Mouse (Mus musculus): Measurements from ENCODE around the gene Actr3. TPM values are rescaled to one million over a fixed set of nuclear protein-coding genes. Genes with fewer than 3 reads are reported as not detected.

Gene Actr3
- total RNA-seq, 1 experiment from 2014 or later: 1,373 TPM

DNA sequence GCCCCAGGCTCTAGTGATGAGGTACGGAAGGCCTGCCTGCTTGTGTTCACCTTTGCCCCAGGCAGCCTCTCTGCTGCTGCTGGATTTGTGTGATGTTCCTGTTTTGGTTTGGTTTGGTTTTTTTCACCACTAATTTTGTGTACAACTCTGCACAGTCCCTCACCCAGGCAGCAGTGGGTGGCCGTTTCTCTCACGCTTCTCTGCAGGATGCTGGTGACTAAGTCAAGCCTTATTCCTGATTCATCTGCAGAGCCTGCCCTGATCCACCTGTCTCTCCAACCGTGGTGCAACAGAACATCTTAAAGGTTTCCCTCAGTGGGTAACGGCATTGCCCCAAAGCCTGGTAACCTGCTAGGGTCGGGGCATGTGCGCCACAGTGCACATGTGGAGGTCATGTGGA, 49.3 kb downstream of the Actr3 start:
- ATAC-seq (ENCODE audit: extremely low read depth, insufficient number of reproducible peaks, low FRiP score, poor library complexity, severe bottlenecking): no peak

DNA sequence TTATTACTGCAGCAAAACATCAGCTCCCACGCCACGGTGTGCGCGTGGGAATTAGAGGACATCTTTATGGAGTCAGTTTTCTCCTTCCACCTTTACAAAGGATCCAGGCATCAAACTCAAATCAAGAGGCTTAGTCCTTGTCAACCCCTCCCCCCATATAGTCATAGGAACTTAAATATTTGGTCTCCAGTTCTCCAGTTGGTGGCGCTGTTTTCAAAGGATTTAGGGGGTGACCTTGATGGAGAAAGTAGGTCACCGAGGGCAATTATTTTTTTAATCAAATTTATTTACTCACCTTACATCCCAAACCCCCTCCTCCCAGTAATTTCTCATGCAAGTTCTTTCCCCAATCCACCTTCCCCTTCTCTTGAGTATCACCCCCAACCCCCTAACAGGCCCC, 52.9 kb downstream of the Actr3 start:
- ATAC-seq (ENCODE audit: extremely low read depth, insufficient number of reproducible peaks, low FRiP score, poor library complexity, severe bottlenecking): peak; percentile 31; the same call in 1 of the 2 replicates

DNA sequence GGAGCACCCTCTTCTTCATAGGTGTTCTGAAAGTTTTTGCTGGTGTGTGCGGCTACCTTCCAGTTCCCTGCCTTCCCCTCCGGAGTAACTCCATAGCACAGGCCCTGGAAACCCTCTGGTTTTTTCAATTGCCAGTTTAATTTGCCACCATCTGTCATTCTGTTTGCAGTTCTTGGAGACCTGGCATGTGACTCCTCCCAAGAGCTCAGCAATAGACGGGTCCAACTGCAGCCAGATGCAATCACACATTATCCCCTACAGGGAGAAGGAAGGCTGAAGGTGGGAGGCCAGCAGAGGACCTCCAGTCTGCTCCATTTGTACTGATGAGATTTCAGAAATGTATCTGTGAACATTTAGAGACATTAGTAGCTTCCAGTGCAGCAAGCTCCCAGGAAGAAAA, 56.6 kb downstream of the Actr3 start:
- ATAC-seq (ENCODE audit: extremely low read depth, insufficient number of reproducible peaks, low FRiP score, poor library complexity, severe bottlenecking): no peak

DNA sequence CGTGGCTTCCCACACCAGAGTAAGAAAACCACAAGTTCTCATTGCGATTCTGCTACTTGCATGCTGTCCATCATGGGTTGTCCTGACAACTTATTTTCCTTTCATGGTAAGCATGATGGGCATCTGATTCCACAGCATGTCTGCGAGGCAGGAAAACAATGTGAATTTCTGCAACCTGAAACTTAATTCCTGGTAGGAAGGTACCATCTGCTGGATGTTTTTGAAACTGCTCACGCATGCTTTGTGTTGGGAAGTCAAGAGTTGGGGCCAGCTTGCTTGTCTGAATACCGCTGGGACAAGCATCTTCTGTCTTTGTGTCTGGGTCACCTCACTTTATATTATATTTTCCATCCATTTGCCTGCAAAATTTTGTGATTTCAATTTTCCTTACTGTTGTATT, 62.7 kb downstream of the Actr3 start:
- no peak for ATAC-seq (ENCODE audit: extremely low read depth, insufficient number of reproducible peaks, low FRiP score, poor library complexity, severe bottlenecking)

DNA sequence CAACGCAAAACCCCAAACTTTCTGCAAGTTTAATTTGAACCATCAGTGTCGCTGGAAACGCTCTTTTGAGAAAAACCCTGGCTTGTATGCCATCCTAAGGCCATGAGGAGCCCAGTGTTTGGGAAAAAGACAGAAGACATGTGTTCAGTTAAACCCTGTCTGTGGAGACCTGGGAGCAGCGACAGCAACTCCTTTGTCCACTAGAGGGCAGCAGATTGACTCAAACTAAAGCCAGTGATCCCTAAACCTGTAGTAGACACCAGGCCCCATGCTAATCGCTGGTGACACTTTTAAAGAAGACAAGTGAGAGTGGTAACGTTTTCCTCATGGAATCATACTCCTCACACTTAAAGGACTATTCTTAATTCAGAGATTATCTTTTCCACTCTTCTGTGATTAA, 64.7 kb downstream of the Actr3 start:
- peak; percentile 60; the same call in 1 of the 2 replicates for ATAC-seq (ENCODE audit: extremely low read depth, insufficient number of reproducible peaks, low FRiP score, poor library complexity, severe bottlenecking)

DNA sequence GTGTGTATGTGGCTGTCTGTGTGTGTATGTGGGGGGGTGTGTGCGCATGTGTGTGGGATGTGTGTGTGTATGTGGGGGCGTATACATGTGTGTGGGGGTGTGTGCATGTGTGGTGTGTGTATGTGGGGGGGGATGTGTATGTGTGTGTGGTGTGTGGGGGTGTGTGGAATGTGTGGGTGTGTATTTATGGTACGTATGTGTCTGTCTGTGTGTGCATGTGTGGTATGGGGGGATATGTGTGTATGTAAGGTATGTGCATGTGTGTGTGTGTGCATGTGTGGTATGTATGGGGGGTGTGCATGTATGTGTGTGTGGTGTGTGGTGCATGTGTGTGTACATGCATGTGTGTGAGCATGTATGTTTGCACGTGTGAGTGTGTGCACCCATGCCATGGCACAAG, 70.0 kb downstream of the Actr3 start:
- no peak for ATAC-seq (ENCODE audit: extremely low read depth, insufficient number of reproducible peaks, low FRiP score, poor library complexity, severe bottlenecking)

DNA sequence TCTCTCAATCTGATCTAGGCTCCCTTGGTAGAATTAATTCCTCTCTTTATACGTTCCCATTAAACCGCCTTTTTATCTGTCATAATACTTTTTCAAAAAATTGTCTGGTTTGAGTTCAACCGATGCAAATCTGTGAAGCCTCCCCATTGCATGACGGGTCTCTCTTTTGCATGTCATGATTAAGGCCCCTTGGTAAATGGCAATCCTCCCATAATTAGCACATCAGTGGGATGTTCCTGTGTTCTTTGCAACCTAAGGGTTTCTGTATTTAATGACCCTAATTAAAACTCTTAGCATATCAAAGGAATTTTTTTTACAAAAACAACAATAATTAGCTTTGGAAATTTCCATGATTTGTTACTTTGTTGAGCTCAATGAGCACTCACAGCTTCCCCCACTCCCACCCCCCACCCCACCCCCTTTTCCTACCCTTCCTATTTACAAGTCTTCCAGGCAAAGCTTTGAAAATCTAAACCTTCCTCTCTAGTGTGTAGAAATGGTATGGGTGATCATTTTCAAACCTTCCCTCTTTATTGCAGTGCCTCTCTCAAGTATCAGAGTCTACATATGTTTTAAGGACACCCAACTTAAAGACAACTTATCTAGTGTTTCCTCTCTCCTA, 84.0 kb downstream of the Actr3 start:
- no peak for ATAC-seq (ENCODE audit: extremely low read depth, insufficient number of reproducible peaks, low FRiP score, poor library complexity, severe bottlenecking)

DNA sequence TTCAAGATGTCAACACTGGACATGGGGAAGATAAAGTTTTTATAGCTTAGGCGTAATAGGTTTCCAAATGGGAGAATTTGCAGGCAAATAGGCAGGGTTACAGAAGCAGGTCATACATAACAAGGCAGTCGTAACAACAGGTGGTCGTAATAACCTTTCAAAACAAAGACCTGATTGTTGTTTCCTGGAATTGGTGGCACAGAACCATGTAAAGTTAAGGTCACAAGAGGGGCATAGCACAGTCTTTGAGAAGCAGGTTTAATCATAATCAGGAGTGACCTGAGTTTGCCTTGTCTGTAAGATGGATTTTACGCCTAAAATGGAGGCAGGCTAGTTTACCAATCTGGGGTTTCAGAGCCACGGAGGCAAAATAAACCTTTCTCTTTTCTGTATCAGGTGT, 84.7 kb downstream of the Actr3 start:
- no peak for ATAC-seq (ENCODE audit: extremely low read depth, insufficient number of reproducible peaks, low FRiP score, poor library complexity, severe bottlenecking)

DNA sequence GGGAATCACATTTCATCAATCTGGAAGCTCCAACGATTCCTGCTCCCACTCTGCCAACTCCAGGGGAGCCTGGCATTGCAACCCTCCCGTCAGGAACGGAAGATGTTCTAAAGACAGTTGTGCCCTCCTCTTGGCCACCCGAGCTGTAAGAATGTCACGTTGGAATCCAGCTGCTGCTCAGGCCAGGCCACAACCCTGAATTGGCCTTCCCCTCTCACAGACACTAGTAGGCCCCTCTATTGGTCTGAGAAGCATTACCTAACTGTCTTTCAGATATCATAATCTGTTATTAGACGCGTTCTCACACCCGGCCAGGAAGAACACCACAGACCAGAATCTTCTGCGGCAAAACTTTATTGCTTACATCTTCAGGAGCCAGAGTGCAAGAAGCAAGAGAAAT, 89.7 kb downstream of the Actr3 start:
- ATAC-seq (ENCODE audit: extremely low read depth, insufficient number of reproducible peaks, low FRiP score, poor library complexity, severe bottlenecking): no peak

DNA sequence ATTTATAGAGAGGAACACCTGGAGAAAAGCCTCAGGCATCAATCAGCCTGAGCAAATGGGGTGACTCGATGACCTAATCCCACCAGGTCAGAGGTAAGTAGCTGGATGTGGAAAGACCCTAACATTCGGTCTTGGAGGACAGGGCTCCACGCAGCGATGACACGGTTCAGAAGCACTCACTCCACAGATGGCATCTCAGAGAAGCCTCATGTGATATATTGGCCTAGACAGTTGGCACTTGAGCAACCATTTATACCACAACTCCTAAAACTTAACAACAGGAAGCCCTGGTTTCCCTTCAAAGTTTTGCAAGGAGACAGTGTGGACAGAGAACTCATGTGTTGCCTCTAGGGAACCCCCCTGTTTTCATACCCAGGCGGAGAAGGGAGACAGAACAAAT, 90.1 kb downstream of the Actr3 start:
- no peak for ATAC-seq (ENCODE audit: extremely low read depth, insufficient number of reproducible peaks, low FRiP score, poor library complexity, severe bottlenecking)

DNA sequence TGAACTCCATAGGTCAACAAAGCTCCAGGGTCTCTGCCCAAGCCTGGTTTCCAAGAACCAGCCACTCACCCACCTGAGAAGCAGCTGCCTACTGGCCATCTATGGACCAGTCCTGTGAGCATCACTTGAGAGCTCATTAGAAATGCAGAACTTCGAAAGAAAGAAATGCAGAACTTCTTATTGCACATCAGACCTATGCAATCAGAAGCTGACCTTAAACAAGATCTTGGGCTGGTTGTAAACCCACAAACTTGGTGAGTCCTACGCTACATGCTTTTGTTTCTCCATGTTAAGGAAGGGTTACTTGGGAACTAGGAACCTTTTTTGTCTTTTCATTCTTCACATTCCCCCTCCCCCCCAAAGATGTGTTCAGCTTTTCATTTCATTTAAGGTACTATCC, 92.4 kb downstream of the Actr3 start:
- ATAC-seq (ENCODE audit: extremely low read depth, insufficient number of reproducible peaks, low FRiP score, poor library complexity, severe bottlenecking): no peak

Other genes with a start within 250 kb of the Actr3 start
- gene Slc35f5, start 124.9 kb upstream of the Actr3 start, total RNA-seq (2017): 12.3 and 13.4 TPM in 2 replicates
- gene Gpr39, start 241.3 kb upstream of the Actr3 start, total RNA-seq (2017): not detected in 2 replicates

All from neutrophil, adult 5-6 weeks (primary cell).